Mouse (Mus musculus) heart, embryonic 15.5 days (tissue): Measurements from ENCODE around the gene Grm1. TPM values are rescaled to one million over a fixed set of nuclear protein-coding genes. Genes with fewer than 3 reads are reported as not detected.

ENCODE experiments used
- ATAC-seq: fragments of 200-750 bp; cut with Nextera tagmentation; replicated peaks from 2 replicates; pipeline ENCODE4 v1.8.0; 2017; ENCODE audit warnings: low read depth, moderate TSS enrichment; ENCODE audit not compliant: insufficient number of reproducible peaks, insufficient read depth, low FRiP score
- H3K27ac ChIP-seq: fragments of 300-500 bp; sonication (generic); 2 replicates; pipeline ENCODE4 v1.5.1; 2015; ENCODE audit warnings: mild to moderate bottlenecking, inconsistent platforms
- H3K27me3 ChIP-seq: fragments of 300-500 bp; sonication (generic); 2 replicates; pipeline ENCODE4 v1.6.1; 2015; ENCODE audit warnings: inconsistent platforms
- H3K36me3 ChIP-seq: fragments of 300-500 bp; sonication (generic); 2 replicates; pipeline ENCODE4 v1.6.1; 2015; ENCODE audit warnings: mild to moderate bottlenecking, inconsistent platforms
- H3K4me1 ChIP-seq: fragments of 300-500 bp; sonication (generic); replicated peaks from 2 replicates; pipeline ENCODE4 v1.6.1; 2015; ENCODE audit warnings: inconsistent platforms
- H3K4me2 ChIP-seq: fragments of 300-500 bp; sonication (generic); 2 replicates; pipeline ENCODE4 v1.6.1; 2015; ENCODE audit warnings: inconsistent platforms, mild to moderate bottlenecking, moderate library complexity
- H3K4me3 ChIP-seq: fragments of 300-500 bp; sonication (generic); 2 replicates; pipeline ENCODE4 v1.5.1; 2015; ENCODE audit warnings: mild to moderate bottlenecking, inconsistent platforms
- H3K9ac ChIP-seq: fragments of 300-500 bp; sonication (generic); 2 replicates; pipeline ENCODE4 v1.6.1; 2015; ENCODE audit warnings: mild to moderate bottlenecking, inconsistent platforms
- H3K9me3 ChIP-seq: fragments of 300-500 bp; sonication (generic); replicated peaks from 2 replicates; pipeline ENCODE4 v1.6.1; 2016; ENCODE audit warnings: inconsistent platforms
- WGBS: fragments of 180-500 bp; shearing (Covaris S2); methylation state at CpG from one replicate; pipeline ENCODE4 v1.1.7; 2015; ENCODE audit warnings: mixed read lengths; 5-methylcytosine and 5-hydroxymethylcytosine counted together
- polyA plus RNA-seq: library from polyadenylated mRNA; unstranded; fragments of >200 nt; fragmentation: Nextera tagmentation; extraction: Ambion mirVana; gene quantifications from 2 replicates; pipeline ENCODE4 v1.2.1, GENCODE M21; 2015

The Grm1 gene
- polyA plus RNA-seq, 1 experiment from 2014 or later: 0.08 TPM

DNA sequence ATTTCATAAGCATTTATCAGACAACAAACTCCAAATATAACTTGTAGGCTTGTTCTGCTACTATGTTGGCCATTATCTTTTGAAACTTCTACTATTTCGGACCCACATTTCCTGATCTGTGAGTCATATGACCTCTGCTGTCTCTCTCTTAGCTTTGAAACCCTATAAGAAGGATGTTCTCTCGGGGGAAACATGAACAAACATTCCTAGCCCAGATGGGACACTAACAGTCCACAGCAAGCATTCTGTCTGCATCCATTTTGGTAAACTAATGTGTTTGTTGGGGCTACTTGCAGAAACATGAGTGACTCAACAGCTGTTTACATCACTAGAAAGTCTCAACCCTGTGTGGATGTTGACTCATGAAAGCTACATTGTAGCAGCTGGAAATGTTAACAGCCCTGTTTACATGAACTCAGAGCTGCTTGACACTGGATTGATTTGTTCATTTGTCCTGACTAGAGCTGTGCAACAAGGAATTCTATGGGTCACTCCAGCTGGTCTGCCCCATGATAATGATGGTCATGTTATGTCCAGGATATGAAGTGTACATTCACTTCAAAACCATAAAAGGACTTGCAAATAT is 267.4 kb downstream of the Grm1 start:
- Histone ChIP-seq H3K4me3 (no peak overlapping the region), H3K27me3 (no peaks in the 10 kb centered on the region), H3K4me1 (no peaks in the 10 kb centered on the region), H3K9ac (no peak overlapping the region), H3K36me3 (no peaks in the 10 kb centered on the region), H3K4me2 (no peak overlapping the region), H3K9me3 (no peaks in the 10 kb centered on the region), H3K27ac (no peak overlapping the region)
- ATAC-seq: no peak
- WGBS: 38% methylated on average over 2 of the region's 2 CpGs

DNA sequence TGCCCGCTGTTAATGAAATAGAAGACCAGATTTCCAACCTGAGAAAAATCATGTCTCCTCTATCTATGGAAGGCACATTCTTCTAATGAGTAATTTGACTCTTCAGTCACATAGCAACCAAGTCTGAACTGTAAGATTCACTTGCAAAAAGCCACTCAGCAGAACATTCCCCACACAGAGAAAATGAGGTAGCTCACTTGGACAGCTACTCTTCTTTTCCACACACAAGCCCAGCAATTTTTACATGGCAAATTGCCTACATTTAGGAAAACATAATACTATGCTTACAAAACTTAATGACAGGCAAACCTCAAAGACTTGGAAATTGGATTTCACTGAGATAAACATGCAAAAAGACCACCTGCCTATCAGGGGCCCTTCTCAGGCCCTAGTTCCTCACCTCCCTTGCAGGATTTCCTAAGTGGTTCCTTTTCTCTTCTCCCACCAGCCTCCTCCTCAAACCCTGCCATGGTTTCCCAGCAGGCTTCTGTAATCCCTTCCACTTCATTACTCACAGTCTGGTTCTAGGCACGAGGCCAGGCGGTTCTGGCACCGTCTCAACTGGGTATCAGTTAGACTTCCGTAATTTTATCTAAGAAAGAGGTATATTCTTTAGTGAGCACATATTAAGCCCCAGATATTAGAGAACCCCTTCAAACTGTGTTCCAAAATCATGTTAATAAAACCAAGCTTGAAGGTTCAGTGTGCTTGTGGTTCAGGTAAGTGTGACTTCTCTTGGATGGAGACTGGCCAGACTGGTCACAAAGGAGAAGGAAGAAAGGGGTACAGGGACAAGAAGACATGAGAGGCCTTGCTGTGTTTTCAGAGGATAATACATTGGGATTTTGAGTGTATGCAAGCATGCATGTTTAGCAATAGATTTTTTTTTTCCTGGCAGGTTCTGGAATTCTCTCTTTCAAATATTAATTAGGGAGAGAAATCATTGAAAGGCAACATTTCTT is 269.1 kb downstream of the Grm1 start:
- no peak for ATAC-seq
- WGBS: 41% methylated on average over 5 of the region's 5 CpGs

GRCm38 (mm10) chr10:10809777-10810176 is 272.4 kb downstream of the Grm1 start:
- no peaks in the 10 kb centered on the region for H3K36me3 ChIP-seq
- no peak overlapping the region for H3K9ac ChIP-seq
- H3K27ac ChIP-seq: no peak overlapping the region
- no peaks in the 10 kb centered on the region for H3K9me3 ChIP-seq
- H3K27me3 ChIP-seq: no peaks in the 10 kb centered on the region
- no peak overlapping the region for H3K4me3 ChIP-seq
- 94% methylated on average over 3 of the region's 3 CpGs for WGBS
- no peaks in the 10 kb centered on the region for H3K4me1 ChIP-seq
- no peak overlapping the region for H3K4me2 ChIP-seq
- no peak for ATAC-seq

More for the DNA sequence above, 269.1 kb downstream of the Grm1 start:
- H3K36me3 ChIP-seq: no peaks in the 10 kb centered on the region
- no peak overlapping the region for H3K4me3 ChIP-seq
- no peaks in the 10 kb centered on the region for H3K9me3 ChIP-seq
- H3K27me3 ChIP-seq: no peaks in the 10 kb centered on the region
- H3K4me1 ChIP-seq: no peaks in the 10 kb centered on the region
- no peak overlapping the region for H3K27ac ChIP-seq
- no peak overlapping the region for H3K4me2 ChIP-seq
- H3K9ac ChIP-seq: no peak overlapping the region

GRCm38 (mm10) chr10:10795321-10795720 is 286.8 kb downstream of the Grm1 start:
- no peak overlapping the region for H3K4me2 ChIP-seq
- no peak for ATAC-seq
- H3K4me3 ChIP-seq: no peak overlapping the region
- no peaks in the 10 kb centered on the region for H3K4me1 ChIP-seq
- H3K36me3 ChIP-seq: no peaks in the 10 kb centered on the region
- H3K9me3 ChIP-seq: no peaks in the 10 kb centered on the region
- no peak overlapping the region for H3K27ac ChIP-seq
- no peaks in the 10 kb centered on the region for H3K27me3 ChIP-seq
- WGBS: 75% methylated on average over 1 of the region's 1 CpGs
- no peak overlapping the region for H3K9ac ChIP-seq

GRCm38 (mm10) chr10:10790458-10790857 is 291.7 kb downstream of the Grm1 start:
- Histone ChIP-seq H3K9ac (no peak overlapping the region), H3K9me3 (no peaks in the 10 kb centered on the region), H3K4me2 (no peak overlapping the region), H3K27me3 (no peaks in the 10 kb centered on the region), H3K4me1 (no peaks in the 10 kb centered on the region), H3K36me3 (no peaks in the 10 kb centered on the region), H3K4me3 (no peak overlapping the region), H3K27ac (no peak overlapping the region)
- no peak for ATAC-seq
- WGBS: 79% methylated on average over 1 of the region's 1 CpGs

DNA sequence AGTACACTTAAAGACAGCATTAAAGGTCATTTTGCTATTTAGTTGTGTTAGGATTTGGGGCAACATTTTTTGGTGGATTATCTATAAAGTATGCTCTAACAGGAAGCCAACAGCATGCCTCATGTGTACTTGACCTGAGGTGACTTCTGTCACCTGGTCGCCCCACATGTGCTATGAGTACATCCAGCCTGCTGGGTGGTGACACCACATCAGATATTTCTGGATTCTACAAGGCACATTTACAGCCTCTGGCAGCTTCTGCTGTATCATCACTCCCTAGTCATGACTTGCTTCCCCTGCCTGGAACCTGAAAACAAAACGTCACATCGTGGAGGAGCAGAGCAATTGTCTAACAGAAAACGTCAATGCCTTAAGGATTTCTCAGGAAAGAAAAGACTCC is 292.2 kb downstream of the Grm1 start:
- H3K27ac ChIP-seq: no peak overlapping the region
- H3K9ac ChIP-seq: no peak overlapping the region
- WGBS: 52% methylated on average over 4 of the region's 4 CpGs

GRCm38 (mm10) chr10:10787906-10788416 is 294.2 kb downstream of the Grm1 start:
- Histone ChIP-seq H3K9me3 (no peaks in the 10 kb centered on the region), H3K27ac (no peak overlapping the region), H3K4me3 (no peak overlapping the region), H3K9ac (no peak overlapping the region), H3K4me2 (no peak overlapping the region), H3K36me3 (no peaks in the 10 kb centered on the region), H3K27me3 (no peaks in the 10 kb centered on the region), H3K4me1 (no peaks in the 10 kb centered on the region)
- WGBS: 82% methylated on average over 5 of the region's 6 CpGs
- no peak for ATAC-seq

More for the DNA sequence above, 292.2 kb downstream of the Grm1 start:
- no peaks in the 10 kb centered on the region for H3K27me3 ChIP-seq
- ATAC-seq: no peak
- H3K4me3 ChIP-seq: no peak overlapping the region
- no peaks in the 10 kb centered on the region for H3K9me3 ChIP-seq
- H3K4me1 ChIP-seq: no peaks in the 10 kb centered on the region
- H3K4me2 ChIP-seq: no peak overlapping the region
- H3K36me3 ChIP-seq: no peaks in the 10 kb centered on the region

- Histone ChIP-seq H3K27me3 (no peaks in the 10 kb centered on the region), H3K9ac (no peak overlapping the region), H3K4me3 (no peak overlapping the region), H3K36me3 (no peaks in the 10 kb centered on the region), H3K9me3 (no peaks in the 10 kb centered on the region), H3K4me2 (no peak overlapping the region), H3K27ac (no peak overlapping the region), H3K4me1 (no peaks in the 10 kb centered on the region)
- no peak for ATAC-seq
- WGBS: 70% methylated on average over 3 of the region's 3 CpGs
These were observed 297.0 kb downstream of the Grm1 start for GRCm38 (mm10) chr10:10785122-10785521.

GRCm38 (mm10) chr10:10774827-10775226 is 307.3 kb downstream of the Grm1 start:
- H3K27ac ChIP-seq: no peak overlapping the region
- H3K9me3 ChIP-seq: no peaks in the 10 kb centered on the region
- no peak for ATAC-seq
- 82% methylated on average over 1 of the region's 1 CpGs for WGBS
- H3K9ac ChIP-seq: no peak overlapping the region
- no peak overlapping the region for H3K4me2 ChIP-seq
- H3K27me3 ChIP-seq: no peaks in the 10 kb centered on the region
- H3K4me3 ChIP-seq: no peak overlapping the region
- H3K36me3 ChIP-seq: no peaks in the 10 kb centered on the region
- no peaks in the 10 kb centered on the region for H3K4me1 ChIP-seq

DNA sequence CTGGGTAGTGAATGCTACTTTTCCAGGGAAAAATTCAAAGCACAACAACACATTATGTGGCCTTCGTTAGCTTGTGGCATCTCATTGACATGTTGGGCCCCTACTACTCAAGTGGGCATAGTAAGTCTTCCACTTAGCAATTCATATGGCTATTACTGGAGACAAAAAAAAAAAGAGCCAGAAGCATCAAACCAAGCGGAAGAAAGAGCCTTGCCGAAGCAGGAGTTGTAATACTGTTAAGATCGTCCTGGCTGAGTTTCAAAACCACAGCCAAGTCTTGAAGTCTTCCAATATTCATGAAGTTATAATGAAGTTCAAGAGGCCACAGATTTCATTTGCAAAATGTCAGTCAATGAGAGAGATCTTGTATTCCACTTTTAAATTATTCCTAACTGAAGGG is 319.1 kb downstream of the Grm1 start:
- no peaks in the 10 kb centered on the region; the same call in 1 of the 2 replicates for H3K4me1 ChIP-seq

GRCm38 (mm10) chr10:10761274-10761673 is 320.9 kb downstream of the Grm1 start:
- H3K27me3 ChIP-seq: no peaks in the 10 kb centered on the region
- H3K36me3 ChIP-seq: no peaks in the 10 kb centered on the region
- no peak overlapping the region for H3K4me3 ChIP-seq
- no peaks in the 10 kb centered on the region for H3K9me3 ChIP-seq
- no peak for ATAC-seq
- WGBS: 58% methylated on average over 1 of the region's 1 CpGs
- H3K4me1 ChIP-seq: no peaks in the 10 kb centered on the region; the same call in 1 of the 2 replicates
- H3K4me2 ChIP-seq: no peak overlapping the region
- no peak overlapping the region for H3K27ac ChIP-seq
- no peak overlapping the region for H3K9ac ChIP-seq

More for the DNA sequence above, 319.1 kb downstream of the Grm1 start:
- Histone ChIP-seq H3K9ac (no peak overlapping the region), H3K9me3 (no peaks in the 10 kb centered on the region), H3K4me3 (no peak overlapping the region), H3K27me3 (no peaks in the 10 kb centered on the region), H3K4me2 (no peak overlapping the region), H3K27ac (no peak overlapping the region), H3K36me3 (no peaks in the 10 kb centered on the region)
- 61% methylated on average over 4 of the region's 4 CpGs for WGBS
- ATAC-seq: no peak
